Mouse (Mus musculus) brain, embryonic 18.5 days (tissue): ENCODE data around the gene Pprc1.

Source experiments
- DNase-seq: peaks from one replicate; pipeline ENCODE4 v3.0.0-alpha.2; 2012; ENCODE audit warnings: low read depth, low spot score

Pprc1 gene

DNA sequence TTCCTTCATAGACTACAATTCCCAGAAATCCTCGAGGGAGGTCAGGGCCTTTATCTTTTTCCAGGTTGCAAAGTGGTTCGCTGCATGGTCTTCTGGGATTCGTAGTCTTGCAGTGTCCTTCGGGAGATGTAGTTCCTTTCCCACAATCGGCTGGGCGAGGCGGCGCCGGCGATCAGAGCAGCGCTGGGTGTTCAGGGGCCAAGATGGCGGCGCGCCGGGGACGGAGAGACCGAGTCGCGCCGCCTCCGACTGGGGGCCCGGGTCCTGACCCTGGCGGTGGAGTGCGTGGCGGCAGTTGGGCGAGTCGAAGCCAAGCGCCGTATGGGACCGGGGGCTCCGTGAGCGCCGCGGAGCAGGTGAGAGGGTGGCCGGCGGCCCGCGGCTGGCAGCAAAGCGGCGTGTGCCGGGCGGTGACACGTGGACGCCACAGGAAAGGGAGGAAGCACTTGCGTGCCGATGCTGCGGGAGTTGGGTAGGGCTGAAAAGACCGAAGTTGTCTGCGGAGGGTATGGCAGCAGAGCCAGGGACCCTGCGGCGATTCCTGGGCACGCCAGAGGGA, 11.8 kb downstream of the Pprc1 start:
- DNase-seq, result peak; percentile 94

DNA sequence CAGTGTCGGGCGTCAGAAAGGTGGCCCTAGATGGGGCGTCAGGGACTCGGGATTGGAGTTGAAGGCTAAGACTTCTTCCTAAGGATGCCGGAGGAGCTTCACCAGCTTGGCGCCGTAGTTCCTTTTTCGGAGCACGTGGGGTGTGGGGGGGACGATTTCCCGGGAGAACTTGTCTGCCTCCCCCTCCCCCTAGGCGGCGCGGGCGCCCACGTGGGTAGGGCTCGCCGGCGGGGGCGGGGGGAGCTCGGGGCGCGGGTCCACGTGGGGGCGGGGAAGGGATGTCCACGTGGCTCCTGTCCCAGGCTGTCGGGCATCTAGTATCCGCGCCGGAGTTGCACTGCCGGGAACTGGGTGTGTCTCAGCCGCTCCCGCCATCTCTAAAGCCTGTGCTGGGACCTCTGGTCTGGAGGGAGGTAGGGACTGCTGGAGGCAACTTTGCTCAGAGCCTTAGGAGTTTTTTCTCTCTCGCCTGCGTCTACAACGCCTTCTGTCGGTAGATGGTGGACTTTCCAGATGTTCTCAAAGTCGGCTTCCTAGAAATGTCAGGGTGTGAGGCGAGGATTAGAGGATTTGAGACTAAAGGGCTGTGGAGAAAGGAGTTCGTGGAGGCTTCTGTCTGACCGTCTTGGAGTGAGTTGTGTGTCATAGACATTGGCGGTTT, 12.4 kb downstream of the Pprc1 start:
- no peak for DNase-seq

DNA sequence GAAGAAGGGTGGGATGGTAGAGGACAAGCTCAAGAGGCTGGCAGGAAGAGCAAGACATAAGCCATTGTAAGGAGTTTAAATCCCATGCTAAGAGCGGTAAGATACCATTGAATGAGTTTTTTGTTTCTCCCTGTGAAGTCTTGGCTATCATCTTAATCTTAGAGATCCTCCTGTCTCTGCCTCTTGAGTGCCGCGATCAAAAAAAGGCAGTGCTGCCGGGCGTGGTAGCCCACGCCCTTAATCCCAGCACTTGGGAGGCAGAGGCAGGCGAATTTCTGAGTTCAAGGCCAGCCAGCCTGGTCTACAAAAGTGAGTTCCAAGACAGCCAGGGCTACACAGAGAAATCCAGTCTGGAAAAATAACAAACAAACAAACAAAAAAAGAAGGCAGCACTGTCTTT, 13.8 kb downstream of the Pprc1 start:
- no peak for DNase-seq

DNA sequence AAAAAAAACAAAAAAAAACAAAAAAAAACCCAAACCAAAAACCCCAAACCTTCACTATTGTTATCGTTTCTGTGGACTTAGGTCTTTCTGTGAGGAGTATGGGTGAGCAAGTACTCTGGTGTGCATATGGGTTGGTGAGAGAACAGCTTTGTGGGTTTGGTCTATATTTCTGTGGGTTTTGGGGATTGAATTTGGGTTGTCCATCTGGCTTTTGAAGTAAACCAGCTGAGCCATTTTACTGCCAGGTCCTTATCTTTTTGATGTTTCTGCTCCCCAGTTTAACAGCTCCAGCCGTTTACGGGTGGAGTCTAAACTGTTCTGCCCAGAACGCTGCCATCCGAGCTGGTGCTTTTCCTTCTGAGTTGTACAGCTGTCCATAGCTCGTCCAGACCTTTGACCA, 16.2 kb downstream of the Pprc1 start:
- DNase-seq, result no peak

DNA sequence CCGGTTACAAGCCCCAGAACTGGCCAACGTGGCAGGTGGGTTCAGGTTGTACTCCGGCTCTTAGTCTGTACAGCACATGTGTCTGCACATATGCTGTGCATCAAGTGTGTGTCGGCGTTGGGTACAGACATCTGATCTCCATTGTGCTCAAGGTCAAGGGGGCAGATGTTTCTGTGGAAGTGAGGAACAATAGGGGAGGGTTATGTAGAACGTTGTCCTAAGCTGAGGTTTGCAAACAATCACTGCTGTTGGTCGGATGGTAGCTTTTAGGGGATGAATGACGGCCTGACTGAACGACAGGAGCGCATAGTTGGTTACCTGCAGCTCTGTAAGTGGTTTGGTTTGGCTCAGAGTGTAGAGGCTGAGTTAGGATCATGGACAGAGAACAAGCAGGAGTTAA, 23.4 kb downstream of the Pprc1 start:
- no peak for DNase-seq

DNA sequence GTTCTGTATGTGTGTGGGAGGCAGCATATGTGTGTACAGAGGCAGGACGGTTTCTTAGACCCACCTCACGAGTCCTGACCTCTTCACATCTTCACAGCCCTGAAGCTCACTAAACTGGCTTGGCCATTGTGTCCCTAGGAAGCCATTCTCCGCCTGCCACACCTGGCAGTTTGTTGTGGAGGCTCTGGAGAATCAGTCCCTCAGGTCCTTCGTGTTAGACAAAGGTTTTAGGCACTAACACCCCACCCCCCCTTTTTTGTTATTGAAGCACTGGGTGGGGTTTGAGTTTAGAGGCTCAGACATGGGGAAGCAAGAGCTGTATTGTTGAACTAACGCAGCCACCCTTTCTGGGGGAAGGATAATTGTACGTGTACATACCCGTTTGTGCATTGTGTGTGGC, 28.6 kb downstream of the Pprc1 start:
- no peak for DNase-seq

DNA sequence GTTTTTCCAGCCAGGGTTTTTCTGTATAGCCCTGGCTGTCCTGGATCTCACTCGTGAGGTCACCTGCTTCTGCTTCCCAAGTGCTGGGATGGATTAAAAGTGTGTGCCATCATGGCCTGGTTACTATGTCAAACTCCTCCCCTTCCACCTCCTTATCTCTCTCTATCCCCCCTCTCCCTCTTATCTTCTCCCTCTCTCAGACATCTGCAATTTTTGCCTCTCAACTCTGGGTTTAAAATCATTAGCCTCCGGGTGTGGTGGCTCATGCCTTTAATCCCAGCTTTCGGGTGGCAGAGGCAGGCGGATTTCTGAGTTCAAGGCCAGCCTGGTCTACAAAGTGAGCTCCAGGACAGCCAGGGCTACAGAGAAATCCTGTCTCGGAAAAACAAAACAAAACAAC, 29.6 kb downstream of the Pprc1 start:
- DNase-seq, result no peak

DNA sequence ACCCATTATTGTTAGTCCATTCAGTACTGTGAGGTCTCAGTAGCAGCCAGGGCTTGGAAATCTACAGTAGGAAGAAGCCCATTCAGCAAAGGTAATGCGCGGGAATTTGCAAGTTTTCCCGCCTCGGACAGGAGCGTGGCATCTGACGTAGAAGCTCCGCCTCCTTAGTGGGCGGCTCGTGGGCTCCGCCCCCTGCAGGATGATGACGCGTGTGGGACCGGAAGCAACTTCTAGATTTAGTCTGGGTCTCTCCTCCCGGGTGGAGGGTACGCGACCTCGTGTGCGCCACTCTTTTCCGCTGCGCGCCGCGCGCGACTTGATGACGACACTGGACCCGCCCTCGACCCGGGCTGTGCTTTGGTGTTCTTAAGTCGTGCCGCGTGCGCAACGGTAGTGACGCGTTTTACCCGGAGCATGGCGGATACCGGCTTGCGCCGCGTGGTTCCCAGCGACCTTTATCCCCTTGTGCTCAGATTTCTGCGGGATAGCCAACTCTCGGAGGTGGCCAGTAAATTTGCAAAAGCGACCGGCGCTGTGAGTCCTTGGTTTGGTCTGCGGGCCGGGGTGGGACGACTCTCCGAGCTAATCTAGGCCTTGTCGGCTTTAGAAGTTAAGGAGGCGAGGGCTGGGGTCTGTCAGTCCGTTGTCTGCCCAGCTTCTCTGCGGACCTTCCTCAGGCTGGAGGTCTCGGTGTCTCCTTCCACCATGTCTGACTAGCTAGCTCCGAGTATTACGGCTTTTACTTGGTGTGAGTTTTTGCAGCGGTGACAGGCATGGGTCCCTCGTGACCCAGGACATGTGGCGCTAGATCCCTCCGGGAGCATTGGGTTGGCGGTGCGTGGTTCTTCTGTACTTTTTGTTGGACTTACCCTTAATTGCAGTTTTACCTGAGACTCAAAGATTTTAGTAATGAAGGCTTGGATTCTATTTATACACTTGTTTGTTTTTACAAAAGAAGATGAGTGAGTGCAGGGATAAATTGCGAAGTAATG, 31.2 kb downstream of the Pprc1 start, which contains the start of gene Nolc1:
Gene Nolc1 (plus strand): TSS at position 248 of the 992 bp plus-strand sequence.
- DNase-seq, result peak; percentile 98

DNA sequence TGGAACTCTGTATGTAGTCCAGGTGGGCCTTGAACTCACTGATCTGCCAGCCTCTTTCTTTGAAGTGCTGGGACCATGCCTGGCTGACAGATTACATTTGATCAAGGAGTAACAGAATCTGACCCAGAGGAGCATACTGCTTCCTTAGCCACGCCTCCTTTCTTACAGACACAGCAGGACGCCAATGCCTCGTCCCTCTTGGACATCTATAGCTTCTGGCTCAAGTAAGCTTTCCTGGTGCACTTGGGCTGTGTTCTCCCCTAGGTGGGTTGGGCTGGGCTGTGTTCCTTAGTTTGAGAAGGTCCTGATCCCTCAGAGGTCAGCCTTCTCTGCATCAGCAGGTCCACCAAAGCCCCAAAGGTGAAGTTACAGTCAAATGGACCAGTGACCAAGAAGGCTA, 33.8 kb downstream of the Pprc1 start:
- no peak for DNase-seq

DNA sequence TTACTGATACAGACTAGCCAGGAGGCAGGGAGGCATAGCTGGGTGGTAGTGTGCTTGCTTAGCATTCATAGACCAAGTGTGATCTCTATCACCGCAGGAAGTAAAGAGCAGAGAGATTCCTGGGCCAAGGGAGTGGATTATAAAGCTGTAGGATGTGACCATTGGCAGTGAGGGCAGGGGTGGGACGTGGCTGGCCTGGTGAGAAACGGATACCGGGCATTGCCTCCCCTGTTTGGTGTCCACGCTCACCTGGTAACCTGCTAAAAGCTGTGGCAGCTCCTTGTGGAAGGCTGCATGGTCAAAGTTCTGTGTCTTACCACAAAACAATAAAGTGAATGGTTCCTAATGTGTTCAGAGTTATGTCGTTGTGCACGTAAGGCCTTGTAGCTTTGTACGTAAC, 40.5 kb downstream of the Pprc1 start:
- no peak for DNase-seq

DNA sequence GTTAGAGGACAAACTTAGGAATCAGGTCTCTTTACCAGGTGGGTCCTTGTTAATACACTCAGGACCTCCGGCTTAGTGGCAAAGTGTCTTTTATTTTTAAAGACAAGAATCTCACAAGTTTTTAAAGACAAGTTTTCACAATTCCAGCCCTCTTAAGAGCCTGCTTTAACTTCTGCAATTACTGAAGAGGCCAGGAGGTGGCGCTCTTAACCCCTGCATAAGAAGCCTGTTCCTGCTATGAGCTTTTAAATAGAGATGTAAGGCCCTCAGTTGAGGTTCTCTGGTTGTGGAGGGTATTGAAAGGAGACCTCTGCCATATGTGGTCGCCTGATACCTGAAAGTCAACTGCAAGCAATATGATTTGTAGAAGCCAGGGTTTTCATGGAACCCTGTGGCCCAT, 41.7 kb downstream of the Pprc1 start:
- peak; percentile 18 for DNase-seq

DNA sequence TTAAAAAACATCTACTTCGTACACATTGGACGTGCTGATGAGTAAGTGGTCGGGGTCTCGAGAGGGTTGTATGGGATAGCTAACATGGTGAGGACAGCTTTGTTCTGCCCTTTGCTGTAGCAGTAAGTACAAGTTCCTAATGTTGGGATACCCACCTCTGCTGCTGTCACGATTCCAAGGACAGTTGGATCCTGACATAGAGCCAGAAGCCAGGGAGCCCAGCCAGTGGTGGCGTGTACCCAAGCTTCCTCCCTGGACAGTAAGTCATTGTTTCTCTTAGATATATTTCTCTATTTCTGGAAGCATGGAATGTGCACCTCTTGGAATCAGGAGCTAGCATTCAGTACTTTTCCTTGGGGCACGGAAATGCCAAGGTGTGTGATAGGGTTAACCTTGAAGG, 43.2 kb downstream of the Pprc1 start:
- no peak for DNase-seq

DNA sequence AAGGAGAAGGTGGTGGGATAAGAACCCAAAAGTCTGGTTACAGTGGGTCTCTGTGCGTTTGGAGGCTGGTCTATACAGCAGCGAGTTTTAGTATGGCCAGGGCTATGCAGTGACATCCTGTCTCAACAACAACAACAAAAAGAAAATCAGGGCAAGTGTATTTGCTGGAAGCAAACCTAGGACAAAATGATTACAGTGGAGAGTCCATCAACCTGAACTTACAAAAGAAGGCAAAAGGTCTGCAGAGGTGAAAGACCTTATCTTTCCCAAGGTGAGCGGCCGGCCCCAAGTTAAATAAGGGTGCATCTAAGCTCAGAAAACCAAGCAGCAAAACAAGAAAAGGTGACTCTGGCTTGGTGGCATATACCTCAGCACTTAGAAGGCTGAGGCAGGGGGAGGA, 47.0 kb downstream of the Pprc1 start:
- no peak for DNase-seq

DNA sequence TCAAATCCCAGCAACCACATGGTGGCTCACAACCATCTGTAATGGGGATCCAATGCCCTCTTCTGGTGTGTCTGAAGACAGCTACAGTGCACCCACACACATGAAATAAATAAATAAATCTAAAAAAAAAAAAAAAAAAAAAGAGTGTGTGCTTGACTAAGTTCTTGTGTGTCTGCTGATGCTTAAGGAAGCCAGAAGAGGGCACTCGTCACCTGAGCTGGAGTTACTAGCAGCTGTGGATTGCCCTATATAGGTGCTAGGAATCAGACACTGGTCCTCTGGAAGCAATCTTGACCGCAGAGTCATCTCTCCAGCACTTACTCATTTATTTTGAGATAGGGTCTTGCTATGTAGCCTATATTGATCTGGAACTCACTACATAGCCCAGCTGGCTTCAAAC, 49.5 kb downstream of the Pprc1 start:
- no peak for DNase-seq

DNA sequence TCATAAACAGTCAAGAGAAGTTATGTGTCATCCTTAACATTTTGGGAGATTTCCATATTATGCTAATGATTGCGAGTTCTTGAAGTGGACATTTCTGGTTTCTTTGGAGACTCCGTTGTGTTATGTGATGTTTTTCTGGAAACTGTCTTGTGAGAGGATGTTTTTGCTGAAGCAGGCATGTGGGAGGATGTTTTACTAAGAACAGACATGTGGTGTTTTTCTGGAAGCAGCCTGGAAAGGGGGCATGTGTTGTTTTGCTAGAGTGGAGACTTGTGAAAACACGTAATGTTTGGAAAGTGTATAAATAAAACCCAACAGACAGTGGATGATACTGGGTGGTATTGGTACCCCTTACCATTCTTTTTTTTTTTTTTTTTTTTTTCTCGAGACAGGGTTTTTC, 50.6 kb downstream of the Pprc1 start:
- DNase-seq, result no peak

DNA sequence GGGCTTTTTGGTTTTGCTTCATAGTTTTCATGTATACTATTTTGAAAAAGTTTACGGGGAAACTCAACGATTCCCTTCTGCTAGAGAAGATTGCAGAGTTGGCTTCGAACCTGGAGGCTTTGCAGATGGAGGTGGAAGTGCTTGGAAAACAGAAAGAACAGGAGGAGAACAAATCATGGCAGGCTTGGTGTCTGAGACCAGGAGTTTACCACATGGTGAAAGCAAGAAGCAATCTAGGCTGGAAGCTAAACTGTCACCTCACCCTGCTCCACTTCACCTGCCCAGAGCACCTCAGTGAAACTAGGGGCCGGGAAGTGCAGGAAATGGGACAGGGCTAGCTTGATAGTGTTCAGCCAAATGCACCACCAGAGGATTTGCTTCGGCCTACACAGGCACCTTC, 51.7 kb downstream of the Pprc1 start:
- DNase-seq, result no peak

DNA sequence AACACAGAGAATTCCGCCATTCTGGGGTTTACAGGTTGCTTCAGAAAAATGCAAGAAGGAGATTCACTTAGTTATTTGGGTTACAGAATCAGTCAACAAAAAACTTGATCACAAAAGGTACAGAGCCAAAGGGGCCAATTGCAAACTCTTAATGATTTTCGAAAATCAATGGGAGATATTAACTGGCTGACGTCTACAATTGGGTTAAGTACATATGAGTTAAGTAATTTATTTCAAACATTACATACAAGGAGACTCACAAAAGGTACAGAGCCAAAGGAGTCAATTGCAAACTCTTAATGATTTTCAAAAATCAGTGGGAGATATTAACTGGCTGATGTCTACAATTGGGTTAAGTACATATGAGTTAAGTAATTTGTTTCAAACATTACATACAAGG, 54.9 kb downstream of the Pprc1 start:
- DNase-seq, result no peak

DNA sequence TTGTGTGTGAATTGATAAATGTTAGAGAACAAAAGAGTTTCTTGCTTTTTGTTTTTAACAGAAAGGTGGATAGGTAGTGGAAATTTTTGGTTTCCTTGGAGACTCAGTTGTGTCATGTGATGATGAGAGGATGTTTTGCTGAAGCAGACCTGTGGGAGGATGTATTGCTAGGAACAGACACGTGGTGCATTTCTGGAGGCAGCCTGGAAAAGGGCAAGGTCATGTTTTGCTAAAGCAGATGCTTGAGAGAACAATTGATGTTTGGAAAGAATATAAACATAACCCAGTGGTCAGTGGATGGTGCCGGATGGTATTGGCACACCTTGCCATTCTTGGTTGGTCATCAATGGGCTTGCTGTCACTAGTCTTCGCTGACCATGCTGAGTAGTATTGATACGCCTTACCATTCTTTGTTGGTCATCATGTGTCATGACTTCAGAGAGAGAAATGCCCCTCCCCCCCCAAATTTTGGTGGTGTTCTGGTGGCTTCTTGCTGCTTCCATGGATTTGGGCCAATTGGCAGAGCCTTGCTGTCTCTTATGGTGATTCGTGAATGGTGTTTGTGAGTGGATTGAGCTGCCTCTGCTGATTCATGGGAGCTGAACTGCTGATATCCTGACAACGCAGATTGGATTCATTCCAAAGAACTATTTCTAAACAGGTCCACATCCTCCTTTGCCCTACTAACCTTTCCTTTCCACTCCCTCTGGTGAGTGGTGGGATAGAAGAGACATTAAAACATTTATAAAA, 58.9 kb downstream of the Pprc1 start:
- no peak for DNase-seq

DNA sequence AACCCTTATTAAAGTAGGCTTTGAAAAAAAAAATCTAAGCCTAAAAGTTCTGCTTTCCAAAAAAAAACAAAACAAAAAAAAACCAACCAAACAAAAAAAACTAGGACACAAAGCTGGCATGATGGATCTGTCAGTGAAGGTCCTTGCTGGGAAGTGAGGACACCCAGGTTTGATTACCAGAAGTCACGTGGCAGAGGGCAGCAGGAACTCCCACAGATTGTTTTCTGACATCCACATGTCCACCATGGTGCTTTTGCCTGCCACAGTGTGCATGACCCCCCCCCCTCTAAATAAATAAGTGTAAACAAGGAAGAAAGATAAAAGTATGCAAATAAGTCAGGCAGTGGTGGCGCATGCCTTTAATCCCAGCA, 59.5 kb downstream of the Pprc1 start:
- no peak for DNase-seq

DNA sequence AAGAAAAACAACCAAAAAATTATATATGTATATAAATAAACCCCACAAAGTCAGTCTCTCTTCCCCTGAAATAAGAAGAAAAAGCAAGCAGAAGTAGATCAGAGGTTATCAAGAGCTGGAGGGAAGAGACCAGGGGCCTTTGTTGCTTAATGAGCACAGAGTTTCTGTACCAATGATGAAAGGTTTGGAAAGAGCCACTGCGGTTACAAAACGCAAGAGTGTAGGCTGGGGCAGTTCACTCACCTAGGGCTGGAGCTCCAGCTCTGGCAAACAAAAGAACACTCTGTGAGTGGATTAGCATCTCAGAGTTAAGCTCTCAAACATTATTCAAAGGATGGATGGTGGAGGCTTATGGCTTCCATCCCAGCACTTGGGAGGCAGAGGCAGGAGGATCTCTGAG, 65.5 kb downstream of the Pprc1 start:
- no peak for DNase-seq

DNA sequence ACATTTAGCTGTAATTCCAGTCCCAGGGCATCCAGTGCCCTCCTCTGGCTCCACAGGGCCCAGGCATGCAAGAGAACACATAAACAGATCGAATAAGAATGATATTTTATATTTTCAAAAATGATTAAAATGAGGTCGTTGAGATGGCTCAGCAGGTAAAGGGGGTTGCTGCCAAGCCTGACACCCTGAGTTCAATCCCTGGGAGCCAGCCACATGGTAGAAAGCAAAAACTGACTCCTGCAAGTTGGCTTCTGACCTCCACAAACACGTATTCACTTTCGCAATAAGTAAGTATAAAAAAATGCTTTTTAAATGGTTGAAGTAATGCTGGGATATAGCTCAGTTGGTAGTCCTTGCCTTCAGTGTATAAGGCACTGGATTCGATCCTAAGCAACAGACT, 66.1 kb downstream of the Pprc1 start:
- no peak for DNase-seq

DNA sequence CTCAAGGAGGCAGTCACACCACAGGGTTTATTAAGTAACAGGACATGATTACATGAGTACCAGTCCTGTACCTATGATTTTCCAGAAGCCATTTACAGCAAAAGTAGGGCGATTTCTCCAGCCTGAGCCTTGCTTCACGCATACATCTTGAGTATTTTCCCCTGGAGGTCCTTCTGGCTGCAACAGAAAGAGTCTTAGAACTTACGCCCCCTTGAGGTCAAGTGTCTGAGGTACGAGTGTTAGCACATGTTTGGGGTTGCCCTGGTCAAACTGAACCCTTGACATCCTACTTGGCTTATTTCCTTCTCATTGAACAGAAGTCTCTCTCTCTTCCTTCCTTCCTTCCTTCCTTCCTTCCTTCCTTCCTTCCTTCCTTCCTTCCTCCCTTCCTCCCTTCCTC, 69.9 kb downstream of the Pprc1 start:
- DNase-seq, result no peak
